Mouse (Mus musculus): ENCODE measurements around the gene Clstn1. TPM values are rescaled to one million over a fixed set of nuclear protein-coding genes. Genes with fewer than 3 reads are reported as not detected.

The Clstn1 gene
- polyA plus RNA-seq, 1 experiment, result 324 TPM

- Histone ChIP-seq H3K27me3 (ENCODE audit: control insufficient read depth, insufficient read depth, low read length) (no peaks in the 10 kb centered on the region), H3K27ac (ENCODE audit: insufficient read depth, low read length) (no peak overlapping the region), H3K4me3 (replicated peaks; ENCODE audit: insufficient read depth, low read depth, low read length) (no peak overlapping the region), H3K4me1 (ENCODE audit: control insufficient read depth, insufficient read depth, low read length) (peaks cover 16% of the 10 kb centered on the region; the same call in 1 of the 2 replicates)
- TF ChIP-seq POLR2A (IDR thresholded peaks at IDR 0.05; ENCODE audit: borderline replicate concordance, insufficient read depth, low read length) (no peak), CTCF (IDR thresholded peaks at IDR 0.05; ENCODE audit: borderline replicate concordance, insufficient read depth, low read depth, low read length) (peak; percentile 24; the same call in 1 of the 2 replicates)
- 93% methylated on average over 2 of the region's 2 CpGs for WGBS
- DNase-seq, result peak in 1 of 2 experiments; percentile 23
Observed at GRCm38 (mm10) chr4:149591486-149591885, 5.2 kb downstream of the Clstn1 start.

- no peak for TF ChIP-seq POLR2A (IDR thresholded peaks at IDR 0.05; ENCODE audit: borderline replicate concordance, insufficient read depth, low read length)
- no peak for TF ChIP-seq CTCF (IDR thresholded peaks at IDR 0.05; ENCODE audit: borderline replicate concordance, insufficient read depth, low read depth, low read length)
- Histone ChIP-seq H3K4me3 (replicated peaks; ENCODE audit: insufficient read depth, low read depth, low read length) (no peak overlapping the region), H3K27ac (ENCODE audit: insufficient read depth, low read length) (no peak overlapping the region), H3K4me1 (ENCODE audit: control insufficient read depth, insufficient read depth, low read length) (peaks cover 24% of the 10 kb centered on the region), H3K27me3 (ENCODE audit: control insufficient read depth, insufficient read depth, low read length) (no peaks in the 10 kb centered on the region)
- no peak for DNase-seq
- WGBS, result 53% methylated on average over 9 of the region's 9 CpGs
Observed at GRCm38 (mm10) chr4:149594913-149595581, 8.8 kb downstream of the Clstn1 start.

GRCm38 (mm10) chr4:149597641-149598208, 11.5 kb downstream of the Clstn1 start:
- WGBS, result 28% methylated on average over 12 of the region's 12 CpGs
- DNase-seq, result peak in 1 of 2 experiments; percentile 43
- Histone ChIP-seq H3K4me1 (ENCODE audit: control insufficient read depth, insufficient read depth, low read length) (peaks cover 28% of the 10 kb centered on the region), H3K27me3 (ENCODE audit: control insufficient read depth, insufficient read depth, low read length) (no peaks in the 10 kb centered on the region), H3K4me3 (replicated peaks; ENCODE audit: insufficient read depth, low read depth, low read length) (no peak overlapping the region), H3K27ac (ENCODE audit: insufficient read depth, low read length) (no peak overlapping the region)
- TF ChIP-seq CTCF (IDR thresholded peaks at IDR 0.05; ENCODE audit: borderline replicate concordance, insufficient read depth, low read depth, low read length), result no peak

GRCm38 (mm10) chr4:149599549-149599948, 13.3 kb downstream of the Clstn1 start:
- TF ChIP-seq POLR2A (IDR thresholded peaks at IDR 0.05; ENCODE audit: borderline replicate concordance, insufficient read depth, low read length) (no peak), CTCF (IDR thresholded peaks at IDR 0.05; ENCODE audit: borderline replicate concordance, insufficient read depth, low read depth, low read length) (no peak)
- Histone ChIP-seq H3K4me1 (ENCODE audit: control insufficient read depth, insufficient read depth, low read length) (peaks cover 28% of the 10 kb centered on the region), H3K27ac (ENCODE audit: insufficient read depth, low read length) (no peak overlapping the region), H3K4me3 (replicated peaks; ENCODE audit: insufficient read depth, low read depth, low read length) (no peak overlapping the region), H3K27me3 (ENCODE audit: control insufficient read depth, insufficient read depth, low read length) (no peaks in the 10 kb centered on the region)
- no peak for DNase-seq
- WGBS, result 76% methylated on average over 6 of the region's 6 CpGs

GRCm38 (mm10) chr4:149600130-149600529, 13.9 kb downstream of the Clstn1 start:
- DNase-seq, result no peak
- Histone ChIP-seq H3K27ac (ENCODE audit: insufficient read depth, low read length) (no peak overlapping the region), H3K4me3 (replicated peaks; ENCODE audit: insufficient read depth, low read depth, low read length) (no peak overlapping the region), H3K4me1 (ENCODE audit: control insufficient read depth, insufficient read depth, low read length) (peaks cover 25% of the 10 kb centered on the region), H3K27me3 (ENCODE audit: control insufficient read depth, insufficient read depth, low read length) (no peaks in the 10 kb centered on the region)
- no peak for TF ChIP-seq CTCF (IDR thresholded peaks at IDR 0.05; ENCODE audit: borderline replicate concordance, insufficient read depth, low read depth, low read length)
- no peak for TF ChIP-seq POLR2A (IDR thresholded peaks at IDR 0.05; ENCODE audit: borderline replicate concordance, insufficient read depth, low read length)
- WGBS, result 76% methylated on average over 4 of the region's 4 CpGs

GRCm38 (mm10) chr4:149601484-149601883, 15.2 kb downstream of the Clstn1 start:
- Histone ChIP-seq H3K27ac (ENCODE audit: insufficient read depth, low read length) (no peak overlapping the region), H3K27me3 (ENCODE audit: control insufficient read depth, insufficient read depth, low read length) (no peaks in the 10 kb centered on the region), H3K4me3 (replicated peaks; ENCODE audit: insufficient read depth, low read depth, low read length) (no peak overlapping the region), H3K4me1 (ENCODE audit: control insufficient read depth, insufficient read depth, low read length) (peaks cover 38% of the 10 kb centered on the region)
- 33% methylated on average over 4 of the region's 4 CpGs for WGBS
- TF ChIP-seq POLR2A (IDR thresholded peaks at IDR 0.05; ENCODE audit: borderline replicate concordance, insufficient read depth, low read length) (no peak), CTCF (IDR thresholded peaks at IDR 0.05; ENCODE audit: borderline replicate concordance, insufficient read depth, low read depth, low read length) (no peak)
- no peak for DNase-seq

GRCm38 (mm10) chr4:149602236-149602635, 16.0 kb downstream of the Clstn1 start:
- no peak for TF ChIP-seq POLR2A (IDR thresholded peaks at IDR 0.05; ENCODE audit: borderline replicate concordance, insufficient read depth, low read length)
- TF ChIP-seq CTCF (IDR thresholded peaks at IDR 0.05; ENCODE audit: borderline replicate concordance, insufficient read depth, low read depth, low read length), result no peak
- H3K4me1 ChIP-seq (ENCODE audit: control insufficient read depth, insufficient read depth, low read length), result peaks cover 38% of the 10 kb centered on the region
- H3K27me3 ChIP-seq (ENCODE audit: control insufficient read depth, insufficient read depth, low read length), result no peaks in the 10 kb centered on the region
- 6% methylated on average over 7 of the region's 7 CpGs for WGBS
- no peak overlapping the region for H3K4me3 ChIP-seq (replicated peaks; ENCODE audit: insufficient read depth, low read depth, low read length)
- DNase-seq, result no peak
- 0 out of 2 replicates have a peak overlapping the region, but pooled peaks have one; percentile 16 for H3K27ac ChIP-seq (ENCODE audit: insufficient read depth, low read length)

GRCm38 (mm10) chr4:149603860-149604259, 17.6 kb downstream of the Clstn1 start:
- no peaks in the 10 kb centered on the region for H3K27me3 ChIP-seq (ENCODE audit: control insufficient read depth, insufficient read depth, low read length)
- no peak overlapping the region for H3K27ac ChIP-seq (ENCODE audit: insufficient read depth, low read length)
- H3K4me1 ChIP-seq (ENCODE audit: control insufficient read depth, insufficient read depth, low read length), result peaks cover 39% of the 10 kb centered on the region
- 52% methylated on average over 1 of the region's 1 CpGs for WGBS
- H3K4me3 ChIP-seq (replicated peaks; ENCODE audit: insufficient read depth, low read depth, low read length), result no peak overlapping the region
- no peak for TF ChIP-seq CTCF (IDR thresholded peaks at IDR 0.05; ENCODE audit: borderline replicate concordance, insufficient read depth, low read depth, low read length)
- no peak for TF ChIP-seq POLR2A (IDR thresholded peaks at IDR 0.05; ENCODE audit: borderline replicate concordance, insufficient read depth, low read length)
- DNase-seq, result no peak

Measured in cerebellum, adult 2 months (tissue).